Mouse (Mus musculus) olfactory bulb, adult 2 months (tissue): ENCODE results near the gene Eea1.

ENCODE experiments used
- CTCF ChIP-seq: fragments of 200-500 bp; IDR thresholded peaks from 2 replicates; pipeline ENCODE4 v1.5.1; 2012; ENCODE audit warnings: low read depth, mild to moderate bottlenecking, low read length, moderate library complexity; ENCODE audit not compliant: insufficient read depth
- POLR2A ChIP-seq: fragments of 200-500 bp; IDR thresholded peaks from 2 replicates; pipeline ENCODE4 v1.6.1; 2012; ENCODE audit warnings: mild to moderate bottlenecking, low read depth, low read length, moderate library complexity; ENCODE audit not compliant: insufficient read depth

GRCm38 (mm10) chr10:95950194-95950593 is 9.7 kb downstream of the Eea1 start:
- no peak for TF ChIP-seq POLR2A
- TF ChIP-seq CTCF = no peak
